Mouse (Mus musculus) lung, postnatal 14 days (tissue): ENCODE measurements at regions not wholly inside any gene's neighbourhood (a gene's known extent, or its start where the extent isn't known, plus 50 kb on each side); places are given as distances from the start of the nearest gene placed in this dataset.

Experiments used
- DNase-seq: peaks from one replicate; pipeline ENCODE4 v3.0.0; 2021

GRCm38 (mm10) chr12:35429473-35429872 lies 105.4 kb downstream of the Ahr start:
- no peak for DNase-seq

GRCm38 (mm10) chr12:35419206-35419605 lies 115.6 kb downstream of the Ahr start:
- no peak for DNase-seq

- peak; percentile 5 for DNase-seq
Measured at GRCm38 (mm10) chr12:35417943-35418342, 116.9 kb downstream of the Ahr start.

DNA sequence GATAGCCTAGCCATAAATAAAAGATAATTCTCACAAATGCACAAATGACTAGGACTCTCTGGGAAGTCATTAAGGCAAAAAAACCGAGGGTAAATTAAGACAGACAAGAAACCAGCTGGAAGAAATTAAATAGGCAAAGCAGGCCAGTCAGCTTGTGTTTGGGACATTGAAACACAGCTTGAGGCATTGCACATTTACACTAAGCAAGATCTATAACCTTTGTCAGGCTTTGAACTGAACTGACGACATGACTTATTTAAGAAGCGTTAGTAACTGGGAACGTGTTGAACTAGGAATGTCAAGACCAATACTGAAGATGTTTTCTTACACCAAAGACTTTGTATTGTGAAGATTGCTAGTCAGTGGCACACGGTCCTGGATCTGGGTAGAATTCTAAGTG lies 118.3 kb downstream of the Ahr start:
- DNase-seq = no peak

DNA sequence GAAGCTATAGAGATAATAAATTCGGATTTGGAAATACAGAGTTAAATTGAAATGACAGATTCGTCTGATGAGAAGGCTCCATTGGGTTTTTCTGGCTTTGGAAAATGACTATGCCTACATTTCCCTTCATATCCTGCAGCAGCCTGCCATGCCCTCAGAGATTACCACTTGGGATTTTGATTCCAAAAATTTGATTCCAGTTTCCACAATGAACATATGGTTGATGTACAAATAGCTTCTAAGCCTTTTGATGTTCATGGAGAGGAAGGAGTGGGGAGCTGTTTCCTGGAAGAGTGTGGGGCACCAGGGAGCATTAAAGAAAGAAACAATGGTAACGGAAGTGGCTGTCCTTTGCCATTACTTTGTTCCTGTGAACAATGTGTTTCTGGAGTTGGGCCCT lies 122.1 kb downstream of the Ahr start:
- DNase-seq = no peak

DNA sequence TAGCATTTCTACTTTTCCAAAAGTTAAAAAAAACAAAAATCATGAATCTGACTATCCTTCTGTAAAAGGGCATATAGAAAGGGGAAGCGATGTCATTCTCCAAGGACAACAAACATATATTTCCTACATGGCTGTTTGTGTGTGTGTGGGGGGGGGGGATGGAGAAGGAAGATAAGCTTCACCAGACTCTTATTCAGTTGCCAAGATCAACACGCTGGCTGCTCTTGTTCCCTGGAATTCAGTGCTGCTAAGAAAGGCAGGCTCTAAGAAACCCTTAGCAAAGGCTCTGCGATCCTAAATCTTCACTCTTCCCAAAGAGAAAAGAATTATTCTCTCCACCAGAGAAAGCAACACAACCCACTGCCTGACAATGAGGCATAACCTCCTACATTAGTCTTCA lies 126.4 kb downstream of the Ahr start:
- DNase-seq = no peak

DNA sequence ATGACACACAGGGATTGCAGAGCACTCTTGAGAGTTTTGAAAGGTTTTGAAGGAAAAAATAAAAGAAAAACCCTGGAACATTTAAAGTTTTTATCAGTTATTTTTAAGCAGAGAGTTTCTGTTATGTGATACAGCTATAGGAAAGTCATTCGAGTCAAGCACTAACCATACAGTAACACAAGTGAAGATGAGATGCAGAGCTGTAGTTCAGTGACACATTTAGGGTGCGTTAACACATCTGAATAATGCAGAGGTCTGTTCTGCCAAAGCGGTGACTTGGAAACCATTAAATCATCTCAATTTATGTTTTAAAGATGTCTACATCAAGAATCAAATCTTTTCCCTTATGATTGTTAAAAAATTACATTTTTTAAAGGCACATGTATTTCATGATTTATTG lies 126.8 kb downstream of the Ahr start:
- DNase-seq = no peak

- no peak for DNase-seq
Measured at GRCm38 (mm10) chr12:35401853-35402252, 133.0 kb downstream of the Ahr start.

DNA sequence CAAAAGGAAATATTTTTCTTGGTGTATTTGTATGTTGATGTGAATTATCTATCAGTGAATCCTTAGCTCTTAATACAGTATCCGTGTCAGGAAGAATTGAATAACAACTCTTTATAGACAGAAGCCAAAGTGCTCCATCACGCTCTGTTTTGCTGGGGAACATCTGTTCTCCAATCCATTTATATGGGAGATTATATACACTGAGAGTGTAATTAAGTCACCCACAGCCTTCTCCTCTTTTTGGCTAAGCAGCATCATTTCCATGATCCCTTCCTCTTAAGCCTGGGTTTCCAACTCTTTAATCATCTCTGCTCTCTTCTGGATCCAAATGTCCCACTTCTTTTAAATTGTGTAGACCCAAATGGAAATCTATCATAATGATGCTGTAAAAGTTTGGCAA lies 133.6 kb downstream of the Ahr start:
- no peak for DNase-seq

- DNase-seq = no peak
Measured at GRCm38 (mm10) chr12:35395211-35395610, 139.6 kb downstream of the Ahr start.

- DNase-seq = no peak
Measured at GRCm38 (mm10) chr12:35392111-35392510, 142.7 kb downstream of the Ahr start.

- no peak for DNase-seq
Measured at GRCm38 (mm10) chr12:35390266-35390665, 144.6 kb downstream of the Ahr start.

DNA sequence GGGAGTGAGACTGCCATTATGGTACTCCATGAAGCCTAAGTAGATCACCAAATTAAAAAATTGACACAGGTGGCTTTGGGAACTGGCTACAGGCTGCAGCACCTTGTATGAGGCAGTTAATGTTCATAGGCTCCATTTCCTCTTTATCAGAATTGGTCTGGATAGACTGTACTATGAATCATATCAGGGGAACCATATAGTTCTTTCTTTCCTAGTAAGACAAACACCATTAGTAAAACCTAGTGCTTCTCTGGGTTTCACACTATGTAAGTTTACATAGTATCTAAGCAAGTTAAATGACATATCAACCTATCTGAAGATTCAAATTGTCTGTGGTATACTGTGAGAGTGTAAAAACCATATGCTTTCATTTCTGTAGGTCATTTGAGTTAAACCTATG lies 145.0 kb downstream of the Ahr start:
- no peak for DNase-seq

DNA sequence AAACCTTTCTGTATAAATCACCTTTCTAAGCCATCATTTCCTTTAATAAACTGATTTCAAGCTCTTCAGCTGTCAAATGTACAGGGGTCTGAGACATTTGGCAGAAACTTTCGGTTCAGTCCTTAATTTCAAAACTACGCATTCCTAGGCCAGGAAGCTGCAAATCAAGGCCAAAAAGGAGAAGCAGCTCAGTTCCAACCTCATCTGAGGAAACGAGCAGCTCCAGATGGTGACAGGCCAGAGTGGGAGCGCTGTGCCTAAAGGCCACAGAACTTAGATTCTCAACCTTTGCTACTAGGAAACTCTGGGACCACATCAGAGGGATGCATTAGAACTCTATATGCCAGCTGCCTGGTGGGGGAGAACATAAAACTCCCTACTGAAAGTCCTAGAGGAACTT lies 150.6 kb downstream of the Ahr start:
- peak; percentile 13 for DNase-seq

DNA sequence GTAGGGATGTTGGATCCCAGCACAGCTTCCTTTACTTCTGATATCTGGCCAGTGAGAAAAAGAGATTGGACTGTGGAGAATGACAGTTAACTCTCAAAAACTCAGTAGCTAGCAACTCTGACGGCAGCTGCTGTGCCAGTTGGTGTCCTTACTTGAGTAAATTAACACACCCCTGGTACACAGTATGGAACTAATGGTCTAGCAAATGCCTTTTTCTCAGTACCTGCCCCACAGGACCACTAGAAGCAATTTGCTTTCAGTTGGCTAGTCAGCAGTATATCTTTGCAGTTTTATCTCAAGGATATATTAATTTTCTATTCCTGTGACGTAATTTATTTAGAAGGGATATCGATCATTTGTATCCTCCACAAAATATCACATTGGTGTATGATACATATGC lies 157.6 kb downstream of the Ahr start:
- DNase-seq = no peak

- no peak for DNase-seq
Measured at GRCm38 (mm10) chr12:35376365-35376764, 158.5 kb downstream of the Ahr start.

- no peak for DNase-seq
Measured at GRCm38 (mm10) chr12:35357901-35358300, 176.9 kb downstream of the Ahr start.

- DNase-seq = no peak
Measured at GRCm38 (mm10) chr12:35338191-35338954, 196.5 kb downstream of the Ahr start.

GRCm38 (mm10) chr12:35336314-35336713 lies 198.5 kb downstream of the Ahr start:
- no peak for DNase-seq

DNA sequence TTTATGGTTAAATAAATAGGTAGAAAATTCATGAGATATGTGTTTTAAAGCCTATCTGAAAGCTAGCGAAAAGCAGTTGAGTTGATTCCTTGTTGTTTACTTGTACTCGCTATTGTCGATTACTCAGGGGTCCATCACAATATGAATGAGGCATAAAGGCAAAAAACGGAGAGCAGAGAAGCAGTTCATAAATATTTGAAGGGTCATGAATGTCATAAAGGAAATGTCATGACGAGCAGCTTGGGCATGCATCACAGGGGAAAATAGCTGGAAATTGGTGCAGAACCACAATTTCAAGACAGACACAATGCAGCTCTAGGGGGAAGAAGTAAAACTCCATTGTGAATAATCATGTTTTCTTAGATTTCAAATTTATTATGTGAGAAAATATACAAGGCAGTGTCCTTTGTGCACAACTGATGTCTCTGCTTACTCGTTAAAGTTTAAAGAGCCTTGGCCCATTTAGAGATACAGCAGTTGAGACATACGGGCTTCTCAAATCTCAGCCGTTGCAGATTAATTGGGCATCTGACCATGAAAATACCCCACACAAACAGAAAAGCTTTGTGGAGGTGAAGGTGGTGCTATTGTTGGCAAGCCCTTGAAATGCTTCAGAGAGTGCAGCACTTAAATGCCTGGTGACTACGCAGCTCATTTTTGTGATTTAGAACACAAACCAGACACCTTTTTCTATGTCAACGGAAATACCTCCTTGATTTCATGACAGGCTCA lies 200.3 kb downstream of the Ahr start:
- no peak for DNase-seq

GRCm38 (mm10) chr12:35331303-35331702 lies 203.5 kb downstream of the Ahr start:
- no peak for DNase-seq

DNA sequence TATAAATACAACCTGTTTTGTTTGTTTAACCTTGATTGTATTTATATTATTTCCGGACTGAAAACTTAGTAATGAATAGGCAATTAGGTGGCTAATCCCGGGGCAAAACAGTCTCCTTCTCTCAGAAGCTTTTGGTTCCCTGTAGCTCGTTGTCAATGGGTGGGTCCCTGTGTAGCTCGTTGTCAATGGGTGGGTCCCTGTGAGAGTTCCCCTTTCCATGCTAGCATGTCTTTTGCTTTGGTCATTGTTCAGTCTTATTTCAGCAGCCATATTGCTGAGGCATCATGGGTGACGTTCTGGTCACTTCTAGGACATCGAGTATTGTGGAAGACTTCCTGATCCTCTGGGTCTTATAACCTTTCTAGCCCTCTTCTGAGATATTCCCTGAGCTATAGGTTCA lies 205.1 kb downstream of the Ahr start:
- DNase-seq = no peak

DNA sequence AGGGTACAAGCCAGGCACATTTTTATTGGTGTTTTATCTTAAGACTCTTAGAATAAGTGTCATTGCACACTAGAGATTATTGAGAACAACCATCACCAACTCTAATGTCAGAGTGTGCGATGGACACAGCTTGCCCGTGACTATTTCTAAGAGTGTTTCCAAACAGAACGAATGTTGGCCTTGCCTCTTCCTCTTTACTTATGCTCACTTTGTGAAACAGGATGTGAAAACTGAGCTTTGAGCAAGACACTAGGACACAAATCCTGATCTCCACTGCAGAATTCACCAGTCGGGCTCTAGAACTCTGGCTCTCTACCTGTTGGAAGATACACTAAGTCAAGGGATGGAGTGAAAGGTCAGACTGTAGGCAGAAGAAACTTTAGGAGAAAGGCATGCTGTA lies 215.3 kb downstream of the Ahr start:
- DNase-seq = no peak

- DNase-seq = no peak
Measured at GRCm38 (mm10) chr12:35317046-35317445, 217.8 kb downstream of the Ahr start.

DNA sequence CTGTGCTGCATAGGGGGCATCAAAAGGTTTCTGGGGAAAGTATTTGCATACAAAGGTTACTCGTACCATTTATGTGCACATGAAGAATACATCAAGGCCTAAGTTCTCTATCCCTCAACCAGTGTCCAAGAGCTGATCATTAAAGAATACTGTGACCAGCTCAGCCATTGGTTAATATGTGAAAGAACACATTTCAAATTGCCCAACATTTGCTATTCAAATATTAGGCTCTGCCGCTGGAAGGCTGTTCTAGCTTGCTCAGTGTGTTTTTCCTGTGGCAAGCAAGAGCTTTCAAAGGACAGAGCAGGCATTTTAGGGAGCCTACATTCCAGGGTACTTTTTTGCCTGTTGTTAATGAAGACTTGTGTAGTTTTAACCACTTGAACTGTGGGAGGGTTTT lies 220.8 kb downstream of the Ahr start:
- DNase-seq = no peak
